Mouse (Mus musculus) lung, postnatal 10 days (tissue): Measurements from ENCODE around the gene Agmat.

Source experiments
- DNase-seq: peaks from one replicate; pipeline ENCODE4 v3.0.0; 2021

The Agmat gene

GRCm38 (mm10) chr4:141781201-141781985 lies 34.9 kb downstream of the Agmat start:
- DNase-seq: no peak

DNA sequence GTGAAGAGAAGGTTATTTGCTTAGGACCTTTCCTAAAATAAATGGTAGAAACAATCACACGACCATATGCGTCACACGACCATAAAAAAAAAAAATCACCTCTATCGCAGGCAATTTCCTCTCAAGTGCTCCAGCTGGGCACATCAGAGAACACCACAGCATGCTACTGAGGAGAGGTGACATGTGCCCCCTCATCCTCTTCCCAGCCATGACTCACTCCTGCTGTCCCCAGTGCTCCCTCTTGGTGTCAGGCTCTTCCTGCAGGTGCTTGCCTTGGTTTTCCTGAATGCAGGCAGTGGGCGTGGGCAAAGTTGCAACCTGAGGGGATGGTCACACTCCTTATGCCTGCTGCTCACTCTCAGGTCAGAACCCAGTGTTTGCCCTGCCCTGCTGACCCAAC lies 38.4 kb downstream of the Agmat start:
- no peak for DNase-seq

- DNase-seq: no peak
These were observed 39.7 kb downstream of the Agmat start for GRCm38 (mm10) chr4:141786141-141786540.

DNA sequence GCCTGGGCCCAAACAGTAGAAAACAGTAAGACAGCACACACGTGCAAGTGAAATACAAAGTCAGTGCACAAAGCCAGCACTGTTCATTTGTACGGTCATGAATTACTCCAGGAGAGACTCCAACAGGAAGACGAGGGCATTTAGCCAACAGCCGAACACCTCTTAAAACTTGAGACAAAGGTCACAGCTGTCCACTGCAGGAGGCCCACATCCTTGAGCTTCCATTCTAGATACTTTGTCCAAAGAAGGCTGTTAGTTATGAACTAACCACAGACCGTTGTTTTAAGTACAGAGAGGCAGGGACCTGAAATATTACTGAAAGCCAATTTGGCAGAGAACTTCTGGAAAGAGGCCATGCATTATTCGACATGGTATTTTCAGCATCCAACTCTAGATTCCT lies 40.6 kb downstream of the Agmat start:
- DNase-seq: no peak

- DNase-seq: peak; percentile 36
These were observed 41.0 kb downstream of the Agmat start for GRCm38 (mm10) chr4:141787462-141787861.

DNA sequence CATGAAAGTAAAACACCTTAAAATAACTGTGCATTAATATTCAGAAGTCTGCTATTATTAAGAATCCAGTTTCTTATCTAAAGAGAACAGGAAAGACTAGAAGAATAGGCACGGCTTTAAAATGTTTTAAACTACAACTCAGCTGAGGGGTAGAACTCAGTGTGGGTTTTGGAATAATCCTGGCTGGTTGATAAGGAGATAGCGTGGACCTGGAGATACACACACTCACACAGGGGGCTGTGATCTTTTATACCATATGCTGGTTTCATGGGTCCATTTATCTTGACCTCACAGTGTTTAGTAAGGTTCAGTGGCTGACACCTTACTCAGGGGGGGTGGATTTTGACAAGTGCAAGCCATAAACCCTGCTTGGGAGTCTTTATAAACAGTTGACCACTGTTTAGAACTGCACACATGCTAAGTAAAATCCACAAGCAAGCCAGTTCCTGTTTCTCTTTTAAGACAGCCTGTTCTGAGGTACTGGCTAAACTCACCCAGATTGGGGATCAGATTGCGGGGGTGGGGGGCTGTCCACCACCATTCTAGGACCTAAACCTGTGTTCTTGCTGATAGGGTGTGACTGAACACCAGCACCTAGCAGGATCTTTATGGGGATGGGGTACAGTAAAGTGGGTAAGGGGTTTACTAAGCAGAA lies 43.2 kb downstream of the Agmat start:
- DNase-seq: no peak

- DNase-seq: peak; percentile 98
These were observed 44.1 kb downstream of the Agmat start, which contains the start of gene Dnajc16 for GRCm38 (mm10) chr4:141790524-141790990. Gene Dnajc16 (minus strand): TSS chr4:141790931.

DNA sequence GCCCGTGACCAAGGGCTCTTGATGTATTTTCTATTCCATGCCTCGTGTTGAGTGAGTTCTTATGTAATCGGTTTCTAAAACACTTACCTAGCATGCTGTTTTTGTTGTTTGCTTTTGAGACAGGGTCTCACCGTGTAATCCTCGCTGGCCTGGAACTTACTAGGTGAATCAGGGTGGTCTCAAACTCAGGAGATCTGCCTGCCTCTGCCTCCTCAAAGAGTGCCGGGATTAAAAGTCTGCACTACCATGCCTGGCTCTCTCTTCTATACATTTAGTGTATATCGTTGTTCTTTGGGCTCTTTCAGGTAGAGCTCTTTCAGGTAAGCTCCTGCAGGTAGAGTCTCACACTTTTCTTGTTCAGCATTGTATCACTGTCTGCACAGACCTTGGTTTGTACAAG lies 45.0 kb downstream of the Agmat start:
- DNase-seq: no peak

DNA sequence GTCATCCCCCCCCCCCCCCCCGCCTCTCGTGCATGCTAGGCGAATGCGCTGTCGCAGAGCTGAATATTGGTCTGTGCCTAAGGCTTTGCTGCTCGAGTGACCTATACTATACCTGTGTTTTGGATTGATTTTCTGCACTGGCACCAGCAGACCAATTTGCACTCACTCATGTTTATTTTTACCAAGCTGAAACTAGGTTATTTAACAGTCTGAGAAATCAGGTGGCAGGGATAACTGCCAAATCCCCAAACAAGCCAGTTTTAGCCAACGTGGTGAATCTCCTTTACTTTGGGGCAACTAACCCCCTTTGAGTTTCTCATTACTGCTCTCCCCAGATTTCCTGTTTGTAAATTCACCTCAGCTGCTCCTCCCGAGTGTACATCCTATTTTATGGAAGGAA lies 45.5 kb downstream of the Agmat start:
- DNase-seq: no peak

DNA sequence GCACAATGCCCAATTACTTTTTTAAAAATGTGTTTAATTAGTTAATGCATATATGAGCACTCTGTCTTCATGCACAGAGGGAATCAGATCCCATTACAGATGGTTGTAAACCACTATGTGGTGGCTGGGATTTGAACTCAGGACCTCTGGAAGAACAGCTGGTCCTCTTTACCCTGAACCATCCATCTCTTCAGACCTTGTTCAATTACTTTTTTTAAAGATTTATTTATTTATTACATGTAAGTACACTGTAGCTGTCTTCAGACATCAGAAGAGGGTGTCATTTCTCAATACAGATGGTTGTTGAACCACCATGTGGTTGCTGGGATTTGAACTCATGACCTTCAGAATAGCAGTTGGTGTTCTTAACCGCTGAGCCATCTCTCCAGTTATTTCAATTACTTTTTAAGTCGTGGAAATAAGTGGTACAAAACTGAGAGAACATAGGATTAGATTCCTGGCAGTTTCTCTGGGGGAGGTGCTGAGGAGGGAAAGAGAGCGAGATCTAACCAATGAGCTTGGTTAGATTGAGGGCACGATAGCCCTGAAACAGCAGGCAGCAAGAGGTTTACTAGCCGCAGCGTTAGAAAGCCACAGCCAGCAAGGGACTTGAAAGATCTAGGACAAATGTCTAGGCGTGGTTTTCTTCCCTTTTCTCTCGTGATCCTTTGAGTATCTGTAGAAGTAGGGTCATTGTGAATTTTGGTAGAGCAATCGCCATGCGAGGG lies 46.2 kb downstream of the Agmat start:
- DNase-seq: no peak

DNA sequence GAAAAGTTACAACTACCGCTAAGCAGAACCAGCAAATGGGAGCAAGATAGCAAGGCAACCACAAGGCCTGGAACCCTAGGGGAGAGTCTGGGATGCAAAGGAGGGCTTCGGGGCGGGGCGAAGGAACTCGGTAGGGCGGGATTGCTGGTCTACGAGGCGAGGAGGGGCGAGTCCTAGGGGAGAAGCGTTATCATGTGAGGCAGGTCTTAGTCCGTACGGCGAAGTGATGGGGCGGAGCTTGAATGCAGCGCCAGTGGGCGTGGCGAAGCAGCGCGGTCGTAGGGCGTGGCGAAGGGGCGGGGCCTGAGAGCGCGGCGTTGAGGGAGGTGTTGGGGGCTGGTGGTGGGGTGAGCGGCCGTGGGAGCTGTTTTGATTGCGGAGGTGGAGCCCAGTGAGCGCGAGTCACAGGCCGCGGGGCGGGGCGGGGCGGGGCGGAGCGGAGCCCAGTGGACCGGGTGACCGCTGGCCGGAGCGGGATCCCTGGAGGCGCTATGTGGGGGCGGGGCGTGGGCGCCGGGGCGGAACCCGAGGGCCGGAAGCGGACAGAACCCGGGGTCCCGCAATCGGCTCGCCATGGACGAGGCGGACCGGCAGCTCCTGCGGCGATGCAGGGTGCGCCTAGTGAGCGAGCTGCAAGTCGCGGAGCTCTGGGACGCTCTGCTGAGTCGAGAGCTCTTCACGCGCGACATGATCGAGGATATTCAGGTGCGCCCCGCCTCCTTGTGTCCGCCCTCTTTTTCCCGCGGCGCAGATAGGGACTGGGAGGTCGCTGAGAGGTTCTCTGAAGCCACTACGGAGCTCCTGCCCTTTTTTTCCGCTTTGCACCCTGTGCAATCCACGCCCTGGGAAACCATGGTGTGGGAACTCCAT lies 47.0 kb downstream of the Agmat start, which contains the start of gene Casp9:
Gene Casp9 (plus strand): TSS at position 331 of the 870 bp plus-strand sequence.
- peak; percentile 98 for DNase-seq

- DNase-seq: no peak
These were observed 47.7 kb downstream of the Agmat start for GRCm38 (mm10) chr4:141794152-141794535.

DNA sequence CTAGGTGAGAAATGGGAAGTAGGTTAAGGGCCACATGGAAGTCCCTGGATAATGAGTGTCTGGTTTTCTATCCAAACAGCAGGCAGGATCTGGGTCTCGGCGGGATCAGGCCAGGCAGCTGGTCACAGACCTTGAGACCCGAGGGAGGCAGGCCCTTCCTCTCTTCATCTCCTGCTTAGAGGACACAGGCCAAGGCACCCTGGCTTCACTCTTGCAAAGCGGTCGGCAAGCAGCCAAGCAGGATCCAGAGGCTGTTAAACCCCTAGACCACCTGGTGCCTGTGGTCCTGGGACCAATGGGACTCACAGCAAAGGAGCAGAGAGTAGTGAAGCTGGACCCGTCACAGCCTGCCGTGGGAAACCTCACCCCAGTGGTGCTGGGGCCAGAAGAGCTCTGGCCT lies 49.9 kb downstream of the Agmat start:
- DNase-seq: no peak

GRCm38 (mm10) chr4:141796954-141797353 lies 50.5 kb downstream of the Agmat start:
- no peak for DNase-seq

- DNase-seq: no peak
These were observed 51.1 kb downstream of the Agmat start for GRCm38 (mm10) chr4:141797545-141797944.

- no peak for DNase-seq
These were observed 57.6 kb downstream of the Agmat start for GRCm38 (mm10) chr4:141804105-141804504.

- no peak for DNase-seq
These were observed 59.4 kb downstream of the Agmat start for GRCm38 (mm10) chr4:141805886-141806285.
